Mouse (Mus musculus) liver, adult 2 months (tissue): ENCODE data around the gene Cdkn2d. TPM values are rescaled to one million over a fixed set of nuclear protein-coding genes. Genes with fewer than 3 reads are reported as not detected.

Experiments used
- DNase-seq: peaks from one replicate; pipeline ENCODE4 v3.0.0-alpha.2; 2011; ENCODE audit warnings: low read depth, low spot score; ENCODE audit errors: extremely low read depth
- H3K27ac ChIP-seq: fragments of 200-500 bp; replicated peaks from 2 replicates; pipeline ENCODE4 v1.5.1; 2012; ENCODE audit warnings: low read depth, mild to moderate bottlenecking, control low read depth, inconsistent platforms, low read length; ENCODE audit not compliant: insufficient read depth
- H3K27me3 ChIP-seq: fragments of 200-500 bp; 2 replicates; pipeline ENCODE4 v1.6.1; 2012; ENCODE audit warnings: mild to moderate bottlenecking, moderate library complexity, low read length, inconsistent platforms; ENCODE audit not compliant: control insufficient read depth, insufficient read depth
- H3K36me3 ChIP-seq: fragments of 200-500 bp; 2 replicates; pipeline ENCODE4 v1.6.1; 2012; ENCODE audit warnings: low read length, inconsistent platforms; ENCODE audit not compliant: control insufficient read depth, insufficient read depth
- H3K4me1 ChIP-seq: fragments of 200-500 bp; 2 replicates; pipeline ENCODE4 v1.6.1; 2011; ENCODE audit warnings: low read length; ENCODE audit not compliant: control insufficient read depth, insufficient read depth
- H3K4me3 ChIP-seq: fragments of 200-500 bp; 2 replicates; pipeline ENCODE4 v1.5.1; 2011; ENCODE audit warnings: low read depth, mild to moderate bottlenecking, control low read depth, low read length, moderate library complexity; ENCODE audit not compliant: insufficient read depth
- H3K79me2 ChIP-seq: fragments of 200-500 bp; 2 replicates; pipeline ENCODE4 v1.6.1; 2012; ENCODE audit warnings: inconsistent platforms, mild to moderate bottlenecking, low read length, moderate library complexity; ENCODE audit not compliant: control insufficient read depth, insufficient read depth
- H3K9ac ChIP-seq: fragments of 200-500 bp; 2 replicates; pipeline ENCODE4 v1.6.1; 2012; ENCODE audit warnings: low read depth, mild to moderate bottlenecking, control low read depth, inconsistent platforms, low read length
- CTCF ChIP-seq: fragments of 200-500 bp; IDR thresholded peaks from 2 replicates; pipeline ENCODE4 v1.5.1; 2011; ENCODE audit warnings: low read depth, low read length, control low read depth
- POLR2A ChIP-seq: fragments of 200-500 bp; IDR thresholded peaks from 2 replicates; pipeline ENCODE4 v1.6.1; 2011; ENCODE audit warnings: low read length, control low read depth; ENCODE audit not compliant: insufficient read depth; ENCODE audit errors: extremely low read depth
- WGBS: fragments of 180-500 bp; shearing (Covaris S2); methylation state at CpG from one replicate; pipeline ENCODE4 v1.1.7; 2018; 5-methylcytosine and 5-hydroxymethylcytosine counted together
- polyA plus RNA-seq: library from polyadenylated mRNA; depleted of rRNA; stranded (reverse); fragments of >200 nt; gene quantifications from 2 replicates; pipeline ENCODE4 v1.2.3, GENCODE M21; 2012
- total RNA-seq: library from RNA; depleted of rRNA; stranded (reverse); fragments of >200 nt; gene quantifications from 2 replicates; pipeline ENCODE4 v1.2.3, GENCODE M21; 2014

Cdkn2d gene
- total and polyA plus RNA-seq, 2 experiments, result 3.0 to 5.1 TPM

- TF ChIP-seq CTCF (no peak), POLR2A (peak; percentile 89; the same call in 1 of the 2 replicates)
- Histone ChIP-seq H3K27ac (peak within 1 kb of the TSS; percentile 79), H3K4me3 (peak within 1 kb of the TSS; percentile 95), H3K36me3 (peaks cover 5% of the 10 kb centered on the region; the same call in 1 of the 2 replicates), H3K4me1 (peaks cover 5% of the 10 kb centered on the region), H3K27me3 (no peaks in the 10 kb centered on the region), H3K79me2 (peaks cover 6% of the 10 kb centered on the region), H3K9ac (peak within 1 kb of the TSS; percentile 94)
- DNase-seq, result peak; percentile 96
- under 1% methylated on average over 59 of the region's 59 CpGs for WGBS
Observed at GRCm38 (mm10) chr9:21287571-21288402, 3.4 kb downstream of the Cdkn2d start, which contains the start of gene Kri1. Kri1 (minus strand) TSS chr9:21287969.

- DNase-seq, result no peak
- Histone ChIP-seq H3K4me3 (no peak overlapping the region), H3K9ac (no peak overlapping the region), H3K27ac (no peak overlapping the region), H3K36me3 (peaks cover 9% of the 10 kb centered on the region; the same call in 1 of the 2 replicates), H3K79me2 (peaks cover 6% of the 10 kb centered on the region), H3K27me3 (no peaks in the 10 kb centered on the region), H3K4me1 (peaks cover 5% of the 10 kb centered on the region)
- 67% methylated on average over 3 of the region's 3 CpGs for WGBS
- no peak for TF ChIP-seq POLR2A
- TF ChIP-seq CTCF, result no peak
Observed at GRCm38 (mm10) chr9:21286753-21287152, 4.5 kb downstream of the Cdkn2d start.

GRCm38 (mm10) chr9:21283994-21284393 is 7.2 kb downstream of the Cdkn2d start:
- no peak overlapping the region for H3K27ac ChIP-seq

GRCm38 (mm10) chr9:21283591-21283990 is 7.6 kb downstream of the Cdkn2d start:
- TF ChIP-seq POLR2A (no peak), CTCF (no peak)
- Histone ChIP-seq H3K4me1 (peaks cover 5% of the 10 kb centered on the region), H3K27me3 (no peaks in the 10 kb centered on the region), H3K4me3 (no peak overlapping the region), H3K27ac (no peak overlapping the region), H3K79me2 (peaks cover 4% of the 10 kb centered on the region; the same call in 1 of the 2 replicates), H3K36me3 (peaks cover 18% of the 10 kb centered on the region; the same call in 1 of the 2 replicates), H3K9ac (no peak overlapping the region)
- no peak for DNase-seq
- WGBS, result 94% methylated on average over 5 of the region's 5 CpGs

More at GRCm38 (mm10) chr9:21283994-21284393, 7.2 kb downstream of the Cdkn2d start:
- TF ChIP-seq POLR2A, result no peak
- no peak for TF ChIP-seq CTCF
- WGBS, result 63% methylated on average over 3 of the region's 3 CpGs
- no peak for DNase-seq
- Histone ChIP-seq H3K4me3 (no peak overlapping the region), H3K27me3 (no peaks in the 10 kb centered on the region), H3K9ac (no peak overlapping the region), H3K4me1 (peaks cover 5% of the 10 kb centered on the region), H3K79me2 (peaks cover 4% of the 10 kb centered on the region; the same call in 1 of the 2 replicates), H3K36me3 (peaks cover 18% of the 10 kb centered on the region; the same call in 1 of the 2 replicates)

DNA sequence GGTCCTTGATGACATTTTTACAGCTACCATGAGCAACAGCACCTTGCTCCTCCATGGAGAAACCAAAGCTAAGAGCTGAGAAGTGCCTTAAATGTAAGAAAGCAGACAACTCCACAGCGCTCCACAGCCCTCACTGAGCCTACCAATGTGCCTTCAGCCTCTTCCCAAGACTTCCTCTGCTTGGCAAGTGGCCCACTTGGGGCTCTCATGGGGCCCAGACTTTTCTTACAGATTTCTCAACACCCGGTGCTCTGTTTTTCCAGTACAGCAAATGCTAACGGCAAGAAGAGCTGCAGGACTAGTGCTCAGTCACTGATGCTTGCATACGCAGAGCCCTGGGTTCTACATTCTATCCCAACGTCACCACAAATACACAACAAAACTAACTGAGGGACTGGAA is 13.4 kb downstream of the Cdkn2d start:
- Histone ChIP-seq H3K27me3 (no peaks in the 10 kb centered on the region), H3K79me2 (no peaks in the 10 kb centered on the region), H3K27ac (no peak overlapping the region), H3K4me3 (no peak overlapping the region), H3K36me3 (peaks cover 18% of the 10 kb centered on the region; the same call in 1 of the 2 replicates), H3K9ac (no peak overlapping the region), H3K4me1 (no peaks in the 10 kb centered on the region)
- DNase-seq, result no peak
- 97% methylated on average over 5 of the region's 5 CpGs for WGBS
- TF ChIP-seq POLR2A, result no peak
- TF ChIP-seq CTCF, result no peak
